Mouse (Mus musculus) thymus, adult 2 months (tissue): ENCODE results near the gene Hbq1b.

Experiments used
- CTCF ChIP-seq: fragments of 200-500 bp; IDR thresholded peaks from 2 replicates; pipeline ENCODE4 v1.5.1; 2012; ENCODE audit warnings: mild to moderate bottlenecking, control low read depth, low read length, moderate library complexity, borderline replicate concordance; ENCODE audit not compliant: control insufficient read depth, poor library complexity, insufficient read depth; ENCODE audit errors: extremely low read depth
- POLR2A ChIP-seq: fragments of 200-500 bp; IDR thresholded peaks from 2 replicates; pipeline ENCODE4 v1.6.1; 2012; ENCODE audit warnings: mild to moderate bottlenecking, low read length, control low read depth, moderate library complexity; ENCODE audit not compliant: control insufficient read depth, poor library complexity, insufficient read depth; ENCODE audit errors: extremely low read depth

DNA sequence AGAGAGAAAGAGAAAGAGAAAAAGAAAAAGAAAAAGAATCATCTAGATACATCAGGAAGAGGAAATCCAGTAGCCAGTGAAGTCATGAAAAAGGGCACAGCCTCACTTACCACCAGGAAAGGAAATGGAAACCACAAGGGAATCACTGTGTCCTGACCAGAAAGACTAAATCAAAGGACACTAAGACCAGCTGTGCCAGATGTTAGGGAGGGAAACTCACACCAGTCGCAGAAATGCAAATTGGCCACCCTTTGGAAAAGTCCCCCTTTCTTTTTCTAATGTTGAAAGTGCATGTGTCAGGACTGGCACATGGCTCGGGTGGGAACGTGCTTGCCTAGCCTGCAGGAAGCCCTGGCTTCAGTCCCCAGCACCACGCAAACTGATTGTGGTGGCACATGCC lies 15.6 kb upstream of the Hbq1b start:
- TF ChIP-seq POLR2A (no peak), CTCF (no peak)
